Mouse (Mus musculus): ENCODE results near the gene Rbm45. TPM values are rescaled to one million over a fixed set of nuclear protein-coding genes. Genes with fewer than 3 reads are reported as not detected.

Rbm45 gene
- polyA plus RNA-seq (2017; shearing (Covaris generic)): 2.6 TPM

GRCm38 (mm10) chr2:76369821-76370655, at the start of gene Rbm45:
Gene Rbm45, plus strand, starts transcription at chr2:76369984.

GRCm38 (mm10) chr2:76338215-76339156, 31.3 kb upstream of the Rbm45 start, which contains the start of gene Pde11a:
Gene Pde11a, minus strand, starts transcription at chr2:76338774.

GRCm38 (mm10) chr2:76360226-76360625, 9.6 kb upstream of the Rbm45 start, which contains the start of gene Cyct:
Gene Cyct, minus strand, starts transcription at chr2:76360450.

GRCm38 (mm10) chr2:76406151-76406936, 36.6 kb downstream of the Rbm45 start, which contains the start of gene Osbpl6:
Gene Osbpl6, plus strand, starts transcription at chr2:76406508.

Other genes with a start within 250 kb of the Rbm45 start
- gene Pde11a, start 31.2 kb upstream of the Rbm45 start, polyA plus RNA-seq (2017; shearing (Covaris generic)): 10.1 TPM
- gene Cyct, start 9.5 kb upstream of the Rbm45 start, polyA plus RNA-seq (2017; shearing (Covaris generic)): not detected
- gene Osbpl6, start 36.5 kb downstream of the Rbm45 start, polyA plus RNA-seq (2017; shearing (Covaris generic)): 0.76 TPM